ENCODE assay signal across 9 mouse cellular contexts in the genomic region with DNA sequence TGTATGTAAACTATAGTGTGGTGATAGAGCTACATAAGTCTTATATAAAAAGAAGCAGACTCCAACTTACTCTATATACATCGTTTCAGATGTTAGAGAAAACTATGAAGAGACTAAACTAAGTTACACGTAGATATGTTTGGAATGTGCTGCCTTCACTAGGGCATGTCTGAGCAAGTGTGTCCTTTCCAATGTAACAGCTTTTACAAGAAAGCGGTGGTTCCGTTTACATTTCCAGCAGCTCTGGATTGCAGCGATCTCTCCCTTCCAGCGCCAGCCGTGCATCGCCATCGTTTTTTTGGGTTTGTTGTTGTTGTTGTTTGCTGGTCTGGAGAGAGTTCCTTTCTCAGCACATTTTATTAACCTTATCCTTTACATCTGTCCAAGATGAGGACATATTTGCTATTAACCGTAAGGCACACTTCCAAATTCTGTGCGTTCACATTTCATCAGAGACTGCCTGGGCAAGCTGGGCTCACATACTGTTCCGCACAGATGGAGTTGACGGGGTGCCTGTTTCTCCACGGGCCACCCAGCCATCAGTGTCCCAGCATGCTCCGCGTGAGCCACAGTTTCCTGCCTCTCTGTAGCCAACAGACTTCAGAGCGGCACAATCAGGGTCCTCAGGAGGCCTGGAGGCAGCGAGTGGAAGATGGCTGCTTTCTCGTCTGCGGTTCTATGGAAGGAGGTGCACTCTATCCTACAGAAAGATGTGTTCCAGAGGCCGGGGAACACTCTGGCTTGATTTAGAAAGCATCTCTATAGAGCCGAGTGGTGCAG.
DNase-seq lines count a peak whose midpoint lies in the region; ATAC-seq lines count a peak whose summit lies in the region.
"Had no signal": no experiment of that assay in that cellular context is flagged by ENCODE, and none has a peak within 500 bp of the region (broad histone marks: within the 10 kb centered on the region; RNA-seq: fewer than 3 reads in every experiment).

No protein-coding gene starts in this region.

- ATAC-seq in hindbrain, embryonic 12.5 days (ENCODE audit: low FRiP score): no peak
- no peak for ATAC-seq in midbrain, embryonic 13.5 days

- H3K36me3 ChIP-seq in hindbrain, embryonic 10.5 days: no peaks in the 10 kb centered on the region
- no peaks in the 10 kb centered on the region for H3K36me3 ChIP-seq in hindbrain, embryonic 12.5 days
- no peaks in the 10 kb centered on the region for H3K36me3 ChIP-seq in midbrain, embryonic 13.5 days
- H3K36me3 ChIP-seq: neural tube, embryonic 12.5 days had no signal

- H3K4me3 ChIP-seq in hindbrain, embryonic 10.5 days: no peak overlapping the region
- H3K4me3 ChIP-seq in hindbrain, embryonic 12.5 days: no peak overlapping the region
- no peak overlapping the region for H3K4me3 ChIP-seq in midbrain, embryonic 13.5 days (replicated peaks)
- H3K4me3 ChIP-seq: neural tube, embryonic 12.5 days had no signal

- no peak for DNase-seq in hindbrain, embryonic 10.5 days (ENCODE audit: low spot score)
- DNase-seq in cerebellum, postnatal 14 days: peak; percentile 63 to 85
- peak; percentile 2 to 8 for DNase-seq in heart, postnatal 10 days
- DNase-seq in retina, embryonic 14.5 days (ENCODE audit: low spot score): peak; percentile 29
- DNase-seq in thymus, postnatal 0 days (ENCODE audit: low spot score): no peak
- no peak for DNase-seq in MN1 (ENCODE audit: low spot score)

- no peak overlapping the region for H3K4me2 ChIP-seq in hindbrain, embryonic 12.5 days (replicated peaks)
- H3K4me2 ChIP-seq in midbrain, embryonic 13.5 days (replicated peaks): no peak overlapping the region
- H3K4me2 ChIP-seq: neural tube, embryonic 12.5 days had no signal

- peaks cover 24% of the 10 kb centered on the region for H3K4me1 ChIP-seq in hindbrain, embryonic 10.5 days (replicated peaks)
- H3K4me1 ChIP-seq in hindbrain, embryonic 12.5 days: peaks cover 20% of the 10 kb centered on the region
- H3K4me1 ChIP-seq in midbrain, embryonic 13.5 days (replicated peaks): peaks cover 33% of the 10 kb centered on the region
- H3K4me1 ChIP-seq: neural tube, embryonic 12.5 days had no signal

- H3K9me3 ChIP-seq in hindbrain, embryonic 10.5 days: no peaks in the 10 kb centered on the region
- H3K9me3 ChIP-seq in hindbrain, embryonic 12.5 days (replicated peaks): no peaks in the 10 kb centered on the region
- no peaks in the 10 kb centered on the region for H3K9me3 ChIP-seq in midbrain, embryonic 13.5 days
- H3K9me3 ChIP-seq: neural tube, embryonic 12.5 days had no signal

- no peak overlapping the region for H3K9ac ChIP-seq in hindbrain, embryonic 12.5 days
- no peak overlapping the region for H3K9ac ChIP-seq in midbrain, embryonic 13.5 days (replicated peaks)
- H3K9ac ChIP-seq: neural tube, embryonic 12.5 days had no signal

- H3K27me3 ChIP-seq in hindbrain, embryonic 10.5 days (ENCODE audit: insufficient read depth, poor library complexity, severe bottlenecking): no peaks in the 10 kb centered on the region
- no peaks in the 10 kb centered on the region for H3K27me3 ChIP-seq in hindbrain, embryonic 12.5 days
- no peaks in the 10 kb centered on the region for H3K27me3 ChIP-seq in midbrain, embryonic 13.5 days
- H3K27me3 ChIP-seq: neural tube, embryonic 12.5 days had no signal

- intact Hi-C loops in heart, postnatal 10 days (cut with DNase I): no loop called here

- 88% methylated on average over 22 of the region's 22 CpGs for WGBS in hindbrain, embryonic 10.5 days
- WGBS in hindbrain, embryonic 12.5 days: 82% methylated on average over 22 of the region's 22 CpGs
- 82% methylated on average over 22 of the region's 22 CpGs for WGBS in midbrain, embryonic 13.5 days

- peak overlapping the region; percentile 64 for H3K27ac ChIP-seq in hindbrain, embryonic 10.5 days
- no peak overlapping the region for H3K27ac ChIP-seq in hindbrain, embryonic 12.5 days
- H3K27ac ChIP-seq in midbrain, embryonic 13.5 days: no peak overlapping the region
- H3K27ac ChIP-seq: neural tube, embryonic 12.5 days had no signal

Comparison
In these comparisons a context has a peak if more than half of its experiments do, and no peak if none do; other contexts are left out.
1. DNase-seq: peak in cerebellum, postnatal 14 days (2 of 2), heart, postnatal 10 days (2 of 2) and retina, embryonic 14.5 days (single experiment); none in hindbrain, embryonic 10.5 days (single experiment), thymus, postnatal 0 days (single experiment) and MN1 (single experiment).